Mouse (Mus musculus): ENCODE data around the gene Rgs8. TPM values are rescaled to one million over a fixed set of nuclear protein-coding genes. Genes with fewer than 3 reads are reported as not detected.

Rgs8 gene
- polyA plus RNA-seq, 1 experiment from 2014 or later: 9.8 TPM

GRCm38 (mm10) chr1:153723426-153723825, 70.6 kb downstream of the Rgs8 start:
- 72% methylated on average over 9 of the region's 9 CpGs for WGBS
- Histone ChIP-seq H3K27ac (ENCODE audit: low read depth, low read length) (no peak overlapping the region), H3K9me3 (ENCODE audit: control insufficient read depth, low read length) (no peaks in the 10 kb centered on the region), H3K4me1 (ENCODE audit: control insufficient read depth, insufficient read depth, low read length) (no peaks in the 10 kb centered on the region), H3K36me3 (ENCODE audit: control insufficient read depth, insufficient read depth, low read length) (no peaks in the 10 kb centered on the region), H3K9ac (ENCODE audit: low read length) (no peak overlapping the region), H3K27me3 (ENCODE audit: control insufficient read depth, insufficient read depth, low read length) (no peaks in the 10 kb centered on the region), H3K4me3 (ENCODE audit: low read depth, low read length) (no peak overlapping the region), H3K4me2 (ENCODE audit: low read depth) (no peak overlapping the region)
- ATAC-seq (ENCODE audit: insufficient read depth, low FRiP score, low TSS enrichment) (no peak), DNase-seq (ENCODE audit: low spot score) (no peak)

- no peaks in the 10 kb centered on the region for H3K9me3 ChIP-seq (ENCODE audit: control insufficient read depth, low read length)
- H3K4me3 ChIP-seq (ENCODE audit: low read depth, low read length): no peak overlapping the region
- no peak overlapping the region for H3K9ac ChIP-seq (ENCODE audit: low read length)
- no peaks in the 10 kb centered on the region for H3K36me3 ChIP-seq (ENCODE audit: control insufficient read depth, insufficient read depth, low read length)
- no peak overlapping the region for H3K27ac ChIP-seq (ENCODE audit: low read depth, low read length)
- no peak for ATAC-seq (ENCODE audit: insufficient read depth, low FRiP score, low TSS enrichment)
- H3K4me2 ChIP-seq (ENCODE audit: low read depth): no peak overlapping the region
- H3K27me3 ChIP-seq (ENCODE audit: control insufficient read depth, insufficient read depth, low read length): no peaks in the 10 kb centered on the region
- WGBS: 79% methylated on average over 16 of the region's 16 CpGs
- no peak for DNase-seq (ENCODE audit: low spot score)
- H3K4me1 ChIP-seq (ENCODE audit: control insufficient read depth, insufficient read depth, low read length): no peaks in the 10 kb centered on the region
Observed at GRCm38 (mm10) chr1:153726636-153727035, 73.8 kb downstream of the Rgs8 start.

- ATAC-seq (ENCODE audit: insufficient read depth, low FRiP score, low TSS enrichment): no peak
- 70% methylated on average over 2 of the region's 2 CpGs for WGBS
- Histone ChIP-seq H3K27me3 (ENCODE audit: control insufficient read depth, insufficient read depth, low read length) (no peaks in the 10 kb centered on the region), H3K4me2 (ENCODE audit: low read depth) (no peak overlapping the region), H3K9ac (ENCODE audit: low read length) (no peak overlapping the region), H3K9me3 (ENCODE audit: control insufficient read depth, low read length) (no peaks in the 10 kb centered on the region), H3K27ac (ENCODE audit: low read depth, low read length) (no peak overlapping the region), H3K36me3 (ENCODE audit: control insufficient read depth, insufficient read depth, low read length) (no peaks in the 10 kb centered on the region), H3K4me1 (ENCODE audit: control insufficient read depth, insufficient read depth, low read length) (peaks cover 6% of the 10 kb centered on the region; the same call in 1 of the 2 replicates), H3K4me3 (ENCODE audit: low read depth, low read length) (no peak overlapping the region)
- DNase-seq (ENCODE audit: low spot score): no peak
Observed at GRCm38 (mm10) chr1:153729806-153730205, 77.0 kb downstream of the Rgs8 start.

GRCm38 (mm10) chr1:153730671-153731070, 77.8 kb downstream of the Rgs8 start:
- WGBS: 59% methylated on average over 3 of the region's 3 CpGs
- no peak for DNase-seq (ENCODE audit: low spot score)

GRCm38 (mm10) chr1:153733181-153733580, 80.4 kb downstream of the Rgs8 start:
- Histone ChIP-seq H3K4me2 (ENCODE audit: low read depth) (no peak overlapping the region), H3K27me3 (ENCODE audit: control insufficient read depth, insufficient read depth, low read length) (0 out of 2 replicates have a peak, but pooled peaks cover 3% of the 10 kb centered on the region), H3K4me3 (ENCODE audit: low read depth, low read length) (no peak overlapping the region), H3K36me3 (ENCODE audit: control insufficient read depth, insufficient read depth, low read length) (no peaks in the 10 kb centered on the region), H3K27ac (ENCODE audit: low read depth, low read length) (no peak overlapping the region), H3K9ac (ENCODE audit: low read length) (no peak overlapping the region), H3K9me3 (ENCODE audit: control insufficient read depth, low read length) (no peaks in the 10 kb centered on the region), H3K4me1 (ENCODE audit: control insufficient read depth, insufficient read depth, low read length) (peaks cover 15% of the 10 kb centered on the region)
- DNase-seq (ENCODE audit: low spot score) (peak; percentile 46), ATAC-seq (ENCODE audit: insufficient read depth, low FRiP score, low TSS enrichment) (peak; percentile 49; the same call in 1 of the 2 replicates)
- WGBS: 25% methylated on average over 7 of the region's 9 CpGs

More at GRCm38 (mm10) chr1:153730671-153731070, 77.8 kb downstream of the Rgs8 start:
- Histone ChIP-seq H3K36me3 (ENCODE audit: control insufficient read depth, insufficient read depth, low read length) (no peaks in the 10 kb centered on the region), H3K4me3 (ENCODE audit: low read depth, low read length) (no peak overlapping the region), H3K9me3 (ENCODE audit: control insufficient read depth, low read length) (no peaks in the 10 kb centered on the region), H3K27me3 (ENCODE audit: control insufficient read depth, insufficient read depth, low read length) (no peaks in the 10 kb centered on the region), H3K4me1 (ENCODE audit: control insufficient read depth, insufficient read depth, low read length) (peaks cover 6% of the 10 kb centered on the region; the same call in 1 of the 2 replicates), H3K9ac (ENCODE audit: low read length) (no peak overlapping the region), H3K4me2 (ENCODE audit: low read depth) (no peak overlapping the region), H3K27ac (ENCODE audit: low read depth, low read length) (no peak overlapping the region)
- no peak for ATAC-seq (ENCODE audit: insufficient read depth, low FRiP score, low TSS enrichment)

- H3K4me2 ChIP-seq (ENCODE audit: low read depth): no peak overlapping the region
- ATAC-seq (ENCODE audit: insufficient read depth, low FRiP score, low TSS enrichment): no peak
- H3K9ac ChIP-seq (ENCODE audit: low read length): no peak overlapping the region
- peaks cover 3% of the 10 kb centered on the region for H3K27me3 ChIP-seq (ENCODE audit: control insufficient read depth, insufficient read depth, low read length)
- no peaks in the 10 kb centered on the region for H3K9me3 ChIP-seq (ENCODE audit: control insufficient read depth, low read length)
- no peaks in the 10 kb centered on the region for H3K36me3 ChIP-seq (ENCODE audit: control insufficient read depth, insufficient read depth, low read length)
- WGBS: 80% methylated on average over 4 of the region's 4 CpGs
- no peak overlapping the region for H3K27ac ChIP-seq (ENCODE audit: low read depth, low read length)
- H3K4me1 ChIP-seq (ENCODE audit: control insufficient read depth, insufficient read depth, low read length): peaks cover 15% of the 10 kb centered on the region
- no peak overlapping the region for H3K4me3 ChIP-seq (ENCODE audit: low read depth, low read length)
- no peak for DNase-seq (ENCODE audit: low spot score)
Observed at GRCm38 (mm10) chr1:153734866-153735265, 82.0 kb downstream of the Rgs8 start.

- H3K9ac ChIP-seq (ENCODE audit: low read length): no peak overlapping the region
- 80% methylated on average over 6 of the region's 6 CpGs for WGBS
Observed at GRCm38 (mm10) chr1:153736096-153736495, 83.3 kb downstream of the Rgs8 start.

GRCm38 (mm10) chr1:153737101-153738085, 84.6 kb downstream of the Rgs8 start:
- Histone ChIP-seq H3K4me1 (ENCODE audit: control insufficient read depth, insufficient read depth, low read length) (peaks cover 29% of the 10 kb centered on the region), H3K4me3 (ENCODE audit: low read depth, low read length) (no peak overlapping the region), H3K36me3 (ENCODE audit: control insufficient read depth, insufficient read depth, low read length) (no peaks in the 10 kb centered on the region), H3K27me3 (ENCODE audit: control insufficient read depth, insufficient read depth, low read length) (peaks cover 3% of the 10 kb centered on the region), H3K27ac (ENCODE audit: low read depth, low read length) (0 out of 2 replicates have a peak overlapping the region, but pooled peaks have one; percentile 1), H3K9me3 (ENCODE audit: control insufficient read depth, low read length) (no peaks in the 10 kb centered on the region), H3K9ac (ENCODE audit: low read length) (no peak overlapping the region), H3K4me2 (ENCODE audit: low read depth) (no peak overlapping the region)
- ATAC-seq (ENCODE audit: insufficient read depth, low FRiP score, low TSS enrichment): 0 out of 2 replicates have a peak, but pooled peaks have one; percentile 4
- peak; percentile 51 for DNase-seq (ENCODE audit: low spot score)
- WGBS: 47% methylated on average over 9 of the region's 9 CpGs

More at GRCm38 (mm10) chr1:153736096-153736495, 83.3 kb downstream of the Rgs8 start:
- no peak for DNase-seq (ENCODE audit: low spot score)
- ATAC-seq (ENCODE audit: insufficient read depth, low FRiP score, low TSS enrichment): no peak
- H3K27me3 ChIP-seq (ENCODE audit: control insufficient read depth, insufficient read depth, low read length): peaks cover 3% of the 10 kb centered on the region
- no peaks in the 10 kb centered on the region for H3K9me3 ChIP-seq (ENCODE audit: control insufficient read depth, low read length)
- H3K4me2 ChIP-seq (ENCODE audit: low read depth): no peak overlapping the region
- H3K36me3 ChIP-seq (ENCODE audit: control insufficient read depth, insufficient read depth, low read length): no peaks in the 10 kb centered on the region
- H3K27ac ChIP-seq (ENCODE audit: low read depth, low read length): no peak overlapping the region
- H3K4me1 ChIP-seq (ENCODE audit: control insufficient read depth, insufficient read depth, low read length): peaks cover 23% of the 10 kb centered on the region
- H3K4me3 ChIP-seq (ENCODE audit: low read depth, low read length): no peak overlapping the region

Measured in neural tube, embryonic 11.5 days (tissue).